Mouse (Mus musculus) layer of hippocampus, adult 8-10 months (tissue): ENCODE data around the gene Irak3. TPM values are rescaled to one million over a fixed set of nuclear protein-coding genes. Genes with fewer than 3 reads are reported as not detected.
"Not testable (repeated sequence)": the region's sequence is repeated elsewhere in the genome, so short reads cannot be mapped to it uniquely, and the experiment has no call there.

Experiments used
- DNase-seq, 2 experiments: peaks; one replicate each; pipeline ENCODE4 v3.0.0; 2022; ENCODE audit warnings: low spot score in 2 of 2
- total RNA-seq, 4 experiments: library from RNA; stranded (reverse); gene quantifications; 2 replicates each; pipeline ENCODE4 v1.2.4; 2022

Irak3 gene
- total RNA-seq, result 1 to 10 TPM; 1.6 to 2.5 (median 1.8) TPM

DNA sequence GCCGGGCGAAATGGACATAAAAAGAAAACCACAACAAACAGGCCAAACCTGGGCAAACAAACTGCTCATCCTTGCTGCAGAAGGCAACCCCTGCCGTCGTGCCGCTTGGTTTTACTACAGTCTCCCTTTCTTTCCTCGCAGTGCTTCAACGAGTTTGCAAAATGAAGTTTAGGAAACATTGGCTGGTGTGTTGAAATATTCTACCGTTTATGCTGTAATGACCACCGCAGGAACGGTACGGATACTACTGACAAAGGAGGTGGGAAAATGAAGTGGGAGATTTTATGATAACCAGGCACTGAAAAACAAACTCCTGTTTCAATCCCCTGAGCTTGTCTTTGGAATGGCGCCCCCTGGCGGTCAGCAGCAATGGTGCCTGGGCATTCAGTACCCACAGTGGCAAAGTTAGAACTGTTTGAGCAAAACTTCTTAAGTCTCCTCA, at the start of gene Irak3:
Gene Irak3, minus strand, starts transcription at position 170 of the 442 bp plus-strand sequence.
- DNase-seq, result peak in 1 of 2 experiments; percentile 72

DNA sequence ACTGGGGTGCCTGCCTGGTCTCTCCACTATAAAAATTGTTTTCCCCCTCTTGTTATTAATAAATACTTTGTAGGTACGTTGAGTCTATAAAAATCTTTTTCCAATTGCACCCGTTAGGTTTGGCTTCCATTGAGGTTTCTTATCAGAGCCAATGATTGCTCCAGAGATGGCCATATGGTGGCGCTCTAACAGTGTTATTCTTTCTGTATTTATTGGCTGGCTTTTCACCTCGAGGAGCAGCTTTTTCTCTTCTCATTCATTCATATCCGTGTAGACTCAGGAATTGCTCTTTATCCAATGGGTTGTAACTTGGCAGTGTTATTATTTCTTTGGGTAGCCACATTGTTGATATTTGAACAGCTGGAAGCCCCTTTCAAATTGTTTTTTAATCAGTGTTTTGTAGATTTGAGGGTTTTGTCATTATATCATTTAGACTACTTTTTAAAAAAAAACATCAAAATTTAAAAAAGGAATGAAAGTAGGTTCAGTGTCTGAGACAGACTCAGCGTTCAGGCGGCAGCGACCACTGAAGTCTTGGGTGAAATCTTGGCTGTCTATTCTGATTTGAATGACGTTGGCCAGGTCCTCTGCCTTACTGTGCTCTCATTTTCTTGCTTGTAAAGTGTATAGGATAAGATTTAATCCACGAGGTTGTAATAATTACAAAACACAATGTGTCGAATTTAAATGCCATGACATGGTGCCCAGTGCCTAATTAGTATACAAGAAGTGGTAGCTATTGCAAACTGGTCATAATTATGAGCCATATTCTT, 49.2 kb upstream of the Irak3 start:
- no peak for DNase-seq

- peak in 1 of 2 experiments; percentile 35 for DNase-seq
These were observed 45.2 kb upstream of the Irak3 start for GRCm38 (mm10) chr10:120246994-120247750.

GRCm38 (mm10) chr10:120245681-120246080, 43.8 kb upstream of the Irak3 start:
- no peak for DNase-seq

DNA sequence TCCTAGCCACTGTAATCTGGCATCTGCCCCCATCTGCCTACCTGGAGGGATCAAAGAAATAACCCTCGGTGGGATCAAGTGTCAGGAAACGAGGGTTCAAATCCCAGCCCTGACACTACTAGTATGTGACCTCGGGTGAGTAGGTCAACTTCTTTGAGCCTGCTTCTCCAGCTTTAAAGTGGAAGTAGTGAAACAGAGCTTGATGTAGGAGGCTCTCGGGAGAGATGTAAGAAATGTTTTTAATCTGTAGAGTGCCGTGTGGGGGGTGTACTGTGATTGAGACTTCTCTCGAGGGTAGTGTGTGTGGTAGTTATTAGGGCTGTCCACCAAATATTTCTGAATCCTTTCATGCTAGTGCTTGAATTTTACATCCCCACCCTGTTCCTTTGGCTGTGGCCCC, 40.5 kb upstream of the Irak3 start:
- DNase-seq, result no peak

DNA sequence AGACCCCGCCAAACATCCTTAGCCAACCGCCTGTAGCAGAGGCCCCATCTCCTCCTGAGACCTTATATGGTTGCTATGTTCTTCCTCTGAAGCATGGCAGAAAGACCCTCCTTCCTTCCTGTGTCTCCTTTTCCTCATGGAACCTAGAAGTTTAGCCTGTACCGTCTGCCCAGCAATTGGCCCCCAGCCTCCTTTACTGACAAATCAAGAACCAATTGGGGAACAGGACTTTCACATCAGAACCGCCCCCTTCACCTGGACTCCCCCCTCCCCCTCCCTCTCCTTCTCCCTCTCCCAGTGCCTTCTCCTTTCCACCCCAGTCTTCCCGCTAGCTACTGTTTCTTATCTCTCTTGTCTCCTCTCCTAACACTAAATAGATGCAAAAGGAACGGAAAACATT, 37.5 kb upstream of the Irak3 start:
- no peak for DNase-seq

- DNase-seq, result no peak
These were observed 36.3 kb upstream of the Irak3 start for GRCm38 (mm10) chr10:120238241-120238640.

DNA sequence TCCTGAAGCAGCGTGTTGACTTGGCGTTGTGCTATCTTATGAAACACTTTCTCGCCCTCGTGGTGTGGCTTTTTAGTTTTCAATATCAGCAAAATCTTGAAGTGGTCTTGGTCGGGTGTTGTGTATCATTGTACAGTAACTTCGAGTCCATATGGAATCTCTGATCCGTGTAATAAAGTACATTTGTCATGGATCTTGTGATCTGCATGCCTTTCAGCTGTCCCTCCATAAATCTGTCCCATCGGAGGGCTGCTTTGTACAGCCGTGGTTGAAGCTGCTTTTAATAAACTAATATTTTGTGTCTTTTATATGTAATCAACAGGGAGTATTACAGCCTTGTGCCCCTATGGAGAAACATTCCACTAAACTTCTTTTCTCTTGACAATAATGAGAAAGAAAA, 34.9 kb upstream of the Irak3 start:
- DNase-seq, result no peak

DNA sequence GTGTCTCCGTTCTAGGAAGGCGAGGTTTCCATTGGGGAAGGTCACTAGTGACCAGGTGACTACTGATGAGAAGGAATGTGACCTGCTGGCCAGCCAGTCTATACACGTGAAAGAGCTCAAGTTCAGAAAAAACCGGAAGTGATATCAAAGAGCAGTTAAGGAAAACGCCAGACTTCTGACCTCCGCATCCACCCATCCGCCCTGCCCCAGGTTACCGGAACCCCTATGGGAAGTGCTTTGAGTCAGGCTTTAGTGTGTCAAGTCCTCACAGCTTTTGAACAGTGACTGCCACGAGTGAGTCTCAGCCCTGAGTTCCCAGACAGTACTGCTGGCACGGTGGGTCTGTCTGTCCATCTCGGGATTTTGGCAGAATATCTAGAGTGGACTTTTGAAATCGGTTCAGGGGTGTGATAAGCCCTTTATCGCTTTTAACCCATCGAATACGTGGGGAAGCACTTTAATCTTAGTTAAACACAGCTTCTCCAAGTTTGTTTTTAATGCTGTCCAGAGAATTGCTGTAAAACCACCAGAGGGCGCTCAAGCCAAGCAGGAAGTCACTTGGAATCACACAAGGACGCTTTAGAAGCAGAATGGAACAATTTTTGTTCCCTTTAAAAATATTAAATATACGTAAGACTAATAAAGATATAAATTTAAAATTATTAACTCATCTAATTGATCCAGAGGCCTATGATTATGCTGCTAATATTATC, 31.9 kb upstream of the Irak3 start:
- peak in 1 of 2 experiments; percentile 54 for DNase-seq

DNA sequence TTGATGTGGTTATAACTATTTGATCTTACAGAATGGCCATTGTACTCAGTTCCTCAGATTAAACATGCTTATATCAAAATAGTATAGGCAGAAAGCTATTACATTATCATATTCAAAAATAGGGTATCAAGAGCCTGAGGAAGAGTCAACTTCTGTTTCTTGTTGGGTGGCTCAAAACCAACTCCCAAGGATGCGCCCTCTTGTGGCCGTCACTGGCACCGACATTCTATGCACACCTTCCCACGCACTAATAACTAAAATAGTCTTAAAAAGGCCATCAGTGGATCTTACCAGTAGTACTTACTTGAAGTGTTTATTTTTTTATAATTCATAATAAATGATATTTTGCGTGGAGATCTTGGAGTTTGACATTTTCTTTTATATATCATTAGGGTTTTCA, 29.8 kb upstream of the Irak3 start:
- peak in 1 of 2 experiments; percentile 54 for DNase-seq

DNA sequence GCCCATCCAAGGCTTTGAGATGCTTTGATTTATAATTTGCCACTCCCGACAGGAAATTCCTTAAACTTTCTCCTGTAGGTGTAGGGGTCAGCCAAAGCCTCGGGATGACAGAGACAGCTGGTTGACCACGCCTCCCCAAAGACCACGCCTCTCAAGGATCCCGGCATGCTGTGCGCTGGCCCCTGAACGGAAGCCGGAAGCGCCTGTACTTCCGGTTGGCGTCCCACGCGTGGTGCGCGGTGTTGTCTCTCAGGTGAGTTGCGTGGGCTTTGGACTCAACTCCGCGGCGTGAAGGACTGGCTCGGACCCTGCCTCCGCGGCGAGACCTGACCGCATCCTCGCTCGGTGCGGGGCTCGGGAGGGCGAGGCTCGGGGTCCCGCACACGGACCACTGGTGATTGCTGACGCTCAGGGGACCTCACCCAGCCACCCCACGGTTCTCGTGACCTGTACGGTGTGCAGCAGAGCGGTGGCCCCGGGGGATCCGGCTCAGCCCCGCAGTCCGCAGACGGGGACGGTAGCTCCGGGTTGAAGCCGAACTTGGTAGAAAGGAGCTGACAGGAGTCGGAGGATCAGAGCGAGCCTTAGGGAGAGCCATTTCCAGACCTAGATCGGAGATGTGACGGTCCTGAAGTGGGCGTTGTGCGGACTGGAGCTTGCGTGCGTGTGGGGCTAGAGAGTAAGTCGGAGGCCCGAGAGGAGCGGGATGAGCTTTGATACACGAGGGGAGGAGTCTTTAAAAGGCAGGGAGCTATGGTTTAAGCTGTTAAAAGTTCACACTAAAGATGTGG, 25.1 kb upstream of the Irak3 start, which contains the start of gene Llph:
Gene Llph, plus strand, starts transcription at position 200 of the 791 bp plus-strand sequence.
- peak; percentile 65 to 78 for DNase-seq

GRCm38 (mm10) chr10:120220776-120221175, 18.8 kb upstream of the Irak3 start:
- DNase-seq, result no peak

- no peak for DNase-seq
These were observed 17.8 kb upstream of the Irak3 start for GRCm38 (mm10) chr10:120219578-120220359.

DNA sequence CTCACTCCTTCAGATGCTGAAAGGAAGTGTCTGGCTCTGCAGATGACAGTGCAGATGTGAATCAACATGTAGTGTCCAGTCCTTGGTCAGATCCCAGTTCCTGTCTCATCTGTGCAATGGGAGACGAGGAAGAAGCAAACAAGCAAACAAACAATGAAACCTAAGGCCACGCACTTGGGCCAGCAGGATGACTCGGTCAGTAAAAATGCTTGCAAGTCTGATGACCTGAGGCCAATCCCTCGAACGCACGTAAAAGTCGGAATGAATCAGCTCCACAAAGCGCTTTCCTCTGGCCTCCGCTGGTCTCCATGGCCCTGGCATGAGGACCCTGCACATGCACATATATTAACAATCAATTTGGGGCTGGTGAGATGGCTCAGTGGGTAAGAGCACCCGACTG, 17.1 kb upstream of the Irak3 start:
- no peak for DNase-seq

GRCm38 (mm10) chr10:120217099-120217498, 15.2 kb upstream of the Irak3 start:
- DNase-seq, result not testable (repeated sequence)

DNA sequence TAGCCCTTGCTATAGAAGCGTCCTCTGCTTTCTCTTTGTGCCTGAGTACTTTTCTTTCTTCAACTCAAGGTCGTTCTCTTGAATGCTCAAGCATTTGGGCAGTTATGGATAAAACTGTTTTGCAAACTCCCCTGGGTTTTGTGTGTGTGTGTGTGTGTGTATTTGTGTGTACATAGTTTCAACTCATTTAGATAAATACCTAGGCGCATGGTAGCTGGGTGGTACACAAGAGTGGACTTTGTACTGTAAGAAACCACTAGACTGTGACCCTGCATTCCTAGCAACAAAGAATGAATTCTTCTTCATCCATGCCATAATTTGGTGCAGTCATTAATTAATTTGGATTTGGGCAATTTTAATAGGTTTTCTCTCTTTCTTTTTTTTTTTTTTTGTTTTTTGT, 8.2 kb upstream of the Irak3 start:
- DNase-seq, result no peak

- DNase-seq, result no peak
These were observed 7.6 kb upstream of the Irak3 start for GRCm38 (mm10) chr10:120209539-120209925.

DNA sequence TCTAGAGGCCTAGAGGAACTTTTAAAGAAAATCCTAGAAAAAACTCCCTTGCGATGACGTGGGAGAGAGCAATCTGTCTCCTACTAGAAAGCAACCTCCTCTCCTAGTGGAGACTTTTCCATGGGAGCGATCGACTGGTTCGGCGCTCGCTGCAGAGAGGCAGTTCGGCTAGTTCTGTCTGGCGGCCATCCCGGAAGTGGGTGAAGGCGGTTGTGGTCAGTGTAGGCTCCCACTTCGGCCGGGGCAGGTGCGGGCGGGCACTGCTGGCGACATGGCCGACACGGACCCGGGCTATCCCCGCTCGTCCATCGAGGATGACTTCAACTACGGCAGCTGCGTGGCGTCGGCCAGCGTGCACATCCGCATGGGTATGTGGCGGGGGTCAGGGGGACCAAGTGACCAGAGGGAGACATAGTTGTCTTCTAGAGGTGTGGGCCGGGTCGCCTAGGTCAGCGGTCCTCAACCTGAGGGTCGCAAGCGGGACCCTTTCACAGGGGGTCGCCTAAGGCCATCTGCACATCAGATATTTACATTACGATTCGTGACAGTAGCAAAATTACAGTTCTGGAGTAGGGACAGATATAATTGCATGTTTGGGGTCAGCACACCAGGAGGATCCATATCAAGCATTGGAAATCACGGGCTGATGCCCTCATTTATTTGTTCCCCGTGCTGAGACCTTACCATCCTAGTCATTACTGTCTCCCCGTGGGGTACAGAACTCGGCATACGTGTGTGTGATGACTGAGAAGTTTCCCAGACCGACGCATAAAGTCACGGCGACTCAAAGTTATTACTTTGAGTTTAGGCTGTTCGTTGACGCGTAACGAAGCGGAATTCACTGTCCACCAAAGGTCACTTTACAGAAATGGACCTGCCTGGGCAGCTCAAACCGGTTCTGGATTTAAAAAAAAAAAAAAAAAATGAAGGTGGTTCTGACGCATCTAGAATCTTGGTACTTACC, 6.9 kb upstream of the Irak3 start:
- DNase-seq, result peak; percentile 82 to 85

GRCm38 (mm10) chr10:120208015-120208414, 6.1 kb upstream of the Irak3 start:
- no peak for DNase-seq
